Mouse (Mus musculus): Measurements from ENCODE around the gene Prm2.

The Prm2 gene

GRCm38 (mm10) chr16:10776322-10776721, 19.6 kb downstream of the Prm2 start:
- no peak for DNase-seq (ENCODE audit: low spot score)

- DNase-seq (ENCODE audit: low spot score) = no peak
Measured at GRCm38 (mm10) chr16:10774726-10775125, 21.2 kb downstream of the Prm2 start.

- no peak for DNase-seq (ENCODE audit: low spot score)
Measured at GRCm38 (mm10) chr16:10773543-10773942, 22.4 kb downstream of the Prm2 start.

- DNase-seq (ENCODE audit: low spot score) = peak; percentile 45
Measured at GRCm38 (mm10) chr16:10771769-10772510, 24.0 kb downstream of the Prm2 start.

- DNase-seq (ENCODE audit: low spot score) = no peak
Measured at GRCm38 (mm10) chr16:10770531-10771325, 25.2 kb downstream of the Prm2 start.

GRCm38 (mm10) chr16:10769661-10770060, 26.3 kb downstream of the Prm2 start:
- DNase-seq (ENCODE audit: low spot score) = no peak

GRCm38 (mm10) chr16:10768821-10769220, 27.1 kb downstream of the Prm2 start:
- DNase-seq (ENCODE audit: low spot score) = no peak

GRCm38 (mm10) chr16:10767158-10767557, 28.8 kb downstream of the Prm2 start:
- DNase-seq (ENCODE audit: low spot score) = peak; percentile 74

- no peak for DNase-seq (ENCODE audit: low spot score)
Measured at GRCm38 (mm10) chr16:10764323-10764722, 31.6 kb downstream of the Prm2 start.

- no peak for DNase-seq (ENCODE audit: low spot score)
Measured at GRCm38 (mm10) chr16:10763540-10764264, 32.2 kb downstream of the Prm2 start.

GRCm38 (mm10) chr16:10762569-10763180, 33.3 kb downstream of the Prm2 start:
- no peak for DNase-seq (ENCODE audit: low spot score)

GRCm38 (mm10) chr16:10761182-10761581, 34.8 kb downstream of the Prm2 start:
- no peak for DNase-seq (ENCODE audit: low spot score)

- no peak for DNase-seq (ENCODE audit: low spot score)
Measured at GRCm38 (mm10) chr16:10756168-10756567, 39.8 kb downstream of the Prm2 start.

- DNase-seq (ENCODE audit: low spot score) = no peak
Measured at GRCm38 (mm10) chr16:10754521-10755296, 41.2 kb downstream of the Prm2 start.

GRCm38 (mm10) chr16:10749824-10750223, 46.1 kb downstream of the Prm2 start:
- no peak for DNase-seq (ENCODE audit: low spot score)

GRCm38 (mm10) chr16:10749226-10749625, 46.7 kb downstream of the Prm2 start:
- no peak for DNase-seq (ENCODE audit: low spot score)
